Mouse (Mus musculus): ENCODE data around the gene Gnb2.

Gnb2 gene

DNA sequence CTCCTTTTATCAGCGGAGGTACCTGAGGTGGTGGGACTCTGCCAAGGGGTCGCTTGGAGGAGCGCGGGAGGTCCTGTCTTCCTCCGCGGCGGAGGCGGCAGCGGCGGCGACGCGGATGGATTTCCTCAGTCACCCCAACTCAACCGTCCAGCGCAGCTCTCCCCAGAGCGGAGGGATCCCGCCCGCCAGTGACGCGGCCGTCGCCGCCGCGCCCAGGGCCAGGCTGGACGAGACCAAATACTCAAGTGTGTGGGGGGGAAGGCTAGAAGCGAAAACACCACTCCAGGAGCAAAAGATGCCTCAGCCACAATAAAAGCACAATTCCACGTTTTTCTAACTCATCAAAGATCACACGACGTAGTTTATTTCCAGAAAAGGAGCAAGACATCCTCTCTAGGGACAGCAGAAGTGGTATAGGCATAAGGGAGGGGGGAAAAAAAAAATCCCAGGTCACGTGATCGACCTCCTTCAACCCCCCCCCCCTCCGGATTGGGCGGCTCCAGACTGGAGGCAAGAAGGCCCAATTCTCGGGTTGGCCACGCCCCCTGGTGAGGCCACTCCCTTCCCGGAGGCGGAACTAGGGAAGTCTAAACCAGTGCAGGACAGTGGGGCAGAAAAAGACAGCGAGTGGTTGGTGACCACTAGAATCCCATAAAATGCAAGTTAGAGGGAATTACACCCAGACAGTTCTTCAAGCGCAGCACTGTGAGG is at the start of gene Gnb2, which contains the start of gene Epo:
Gene Gnb2 (minus strand): TSS at position 394 of the 711 bp plus-strand sequence.
Gene Epo (minus strand): TSS at position 126 of the 711 bp plus-strand sequence.
- peak; percentile 98 for DNase-seq (ENCODE audit: low read depth)

DNA sequence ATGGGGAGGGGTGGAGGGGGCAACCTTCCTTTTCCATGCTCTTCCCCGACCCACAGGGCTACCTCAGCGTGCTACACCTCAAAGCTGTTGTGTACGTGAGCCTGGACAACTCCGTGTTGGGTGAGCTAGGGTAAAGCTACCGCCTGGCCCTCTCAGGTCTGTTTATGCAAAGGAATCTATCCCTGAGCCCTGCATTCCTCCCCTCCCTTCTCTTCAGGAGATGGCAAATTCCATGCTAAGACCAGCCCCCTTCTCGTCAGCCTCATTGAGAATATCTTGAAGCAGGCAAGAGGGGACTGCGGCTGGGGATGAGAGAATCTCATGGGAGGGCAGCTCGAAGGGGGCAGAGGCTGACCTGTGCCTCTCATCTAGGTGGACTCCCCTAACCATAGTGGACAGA is 49.4 kb upstream of the Gnb2 start:
- DNase-seq (ENCODE audit: low read depth) = no peak

GRCm38 (mm10) chr5:137580246-137580645 is 46.9 kb upstream of the Gnb2 start:
- DNase-seq (ENCODE audit: low read depth) = no peak

DNA sequence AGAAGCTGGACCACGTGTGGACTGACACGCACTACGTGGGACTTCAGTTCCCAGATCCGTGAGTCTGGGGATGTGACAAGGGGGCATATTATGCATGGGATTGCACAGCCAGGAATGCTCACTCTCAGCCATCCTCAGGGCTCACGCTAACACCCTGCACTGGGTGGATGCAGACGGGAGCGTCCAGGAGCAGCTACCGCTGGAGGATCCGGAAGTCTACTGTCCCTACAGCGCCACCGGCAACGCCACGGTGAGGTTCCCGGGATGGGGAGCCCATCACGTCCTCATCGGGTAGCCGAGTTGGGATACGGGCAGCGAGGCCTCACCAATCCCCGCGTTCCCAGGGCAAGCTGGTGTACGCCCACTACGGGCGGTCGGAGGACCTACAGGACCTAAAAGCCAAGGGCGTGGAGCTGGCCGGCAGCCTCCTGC is 41.2 kb upstream of the Gnb2 start:
- DNase-seq (ENCODE audit: low read depth) = no peak

DNA sequence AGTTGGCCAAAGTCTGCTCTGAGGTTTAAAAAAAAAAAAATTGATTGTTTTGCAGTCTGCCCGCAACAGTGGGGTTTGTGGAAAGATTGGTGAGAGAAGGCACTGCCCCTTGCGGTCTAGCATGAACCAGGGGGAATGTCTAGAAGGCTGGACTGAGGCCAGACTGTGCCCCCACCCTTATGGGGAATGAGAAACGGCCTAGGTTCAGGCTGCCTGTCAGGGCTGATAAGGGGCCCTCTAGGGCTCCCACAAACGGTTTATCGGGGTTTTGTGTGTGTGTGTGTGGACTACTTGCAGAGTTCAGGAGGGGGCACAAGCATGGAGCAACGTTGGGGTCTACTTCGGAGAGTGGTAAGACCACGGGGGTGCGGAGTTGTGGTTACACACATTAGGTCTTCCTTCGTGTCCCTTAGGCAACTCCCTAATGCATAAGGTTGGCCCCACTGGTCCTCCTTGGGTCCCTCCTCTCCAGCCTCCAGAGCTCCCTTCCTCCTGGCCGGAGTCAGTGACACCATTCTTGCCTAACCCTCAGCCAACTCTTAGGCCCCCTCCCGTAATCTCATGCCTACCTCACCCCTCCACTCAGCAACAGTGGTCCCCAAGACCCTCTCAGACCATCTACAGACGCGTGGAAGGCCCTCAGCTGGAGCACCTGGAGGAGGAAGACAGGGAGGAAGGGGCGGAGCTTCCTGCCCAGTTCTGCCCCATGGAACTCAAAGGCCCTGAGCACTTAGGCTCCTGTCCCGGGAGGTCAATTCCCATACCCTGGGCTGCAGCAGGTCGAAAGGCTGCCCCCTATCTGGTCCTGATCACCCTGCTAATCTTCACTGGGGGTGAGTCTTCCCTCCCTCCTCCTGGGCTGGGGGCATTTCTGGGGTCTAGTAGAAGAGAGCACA is 37.6 kb upstream of the Gnb2 start:
- peak; percentile 51 for DNase-seq (ENCODE audit: low read depth)

DNA sequence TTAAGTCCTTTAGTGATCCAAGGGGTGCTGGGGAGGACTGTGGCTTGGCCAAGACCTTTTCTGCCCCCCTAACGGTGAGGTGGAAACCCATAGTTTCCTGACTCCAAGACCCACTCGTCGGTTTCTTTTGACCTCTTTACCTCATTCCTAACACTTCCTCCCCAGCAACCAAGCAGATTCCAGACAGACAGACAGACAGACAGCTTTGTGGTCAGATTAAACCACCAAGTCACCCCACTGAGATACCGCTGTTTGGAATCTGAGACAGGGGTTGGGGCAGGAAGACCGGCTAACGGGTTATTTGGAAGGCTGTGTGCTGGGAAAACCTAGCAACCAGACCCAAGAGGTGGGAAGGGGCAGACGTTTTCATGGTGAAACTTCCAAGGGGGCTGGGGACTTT is 36.9 kb upstream of the Gnb2 start:
- no peak for DNase-seq (ENCODE audit: low read depth)

- peak; percentile 77 for DNase-seq (ENCODE audit: low read depth)
Measured at GRCm38 (mm10) chr5:137569665-137570064, 36.4 kb upstream of the Gnb2 start, which contains the start of gene Tfr2. Gene Tfr2, plus strand, starts transcription at chr5:137569840.

- no peak for DNase-seq (ENCODE audit: low read depth)
Measured at GRCm38 (mm10) chr5:137569031-137569430, 35.7 kb upstream of the Gnb2 start.

DNA sequence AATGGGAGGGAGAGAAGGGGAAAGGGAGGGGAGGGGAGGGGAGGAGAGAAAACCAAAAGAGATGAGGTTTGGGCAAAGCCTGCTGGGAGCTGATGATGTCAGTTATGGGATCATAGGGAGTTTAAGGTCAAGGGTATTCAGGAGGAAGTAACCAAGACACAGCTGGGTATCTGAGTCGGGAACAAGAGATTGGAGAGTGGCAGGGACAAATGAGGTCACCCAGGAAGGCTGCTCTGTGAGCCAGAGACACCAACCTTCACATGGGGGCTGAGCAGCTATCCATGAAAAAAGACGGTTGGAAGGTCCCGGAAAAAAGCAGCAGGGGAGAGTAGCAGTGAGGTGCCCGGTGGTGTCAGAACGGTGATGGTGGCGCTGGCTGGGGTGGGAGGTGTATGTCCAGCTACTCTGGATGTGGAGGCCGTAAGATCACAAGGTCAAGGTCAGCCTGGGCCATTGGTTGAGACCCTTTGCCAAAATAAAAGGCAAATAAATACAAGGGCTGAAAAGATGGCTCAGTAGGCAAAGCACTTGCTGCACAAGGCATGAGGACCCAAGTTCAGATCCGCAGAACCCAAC is 35.0 kb upstream of the Gnb2 start:
- no peak for DNase-seq (ENCODE audit: low read depth)

DNA sequence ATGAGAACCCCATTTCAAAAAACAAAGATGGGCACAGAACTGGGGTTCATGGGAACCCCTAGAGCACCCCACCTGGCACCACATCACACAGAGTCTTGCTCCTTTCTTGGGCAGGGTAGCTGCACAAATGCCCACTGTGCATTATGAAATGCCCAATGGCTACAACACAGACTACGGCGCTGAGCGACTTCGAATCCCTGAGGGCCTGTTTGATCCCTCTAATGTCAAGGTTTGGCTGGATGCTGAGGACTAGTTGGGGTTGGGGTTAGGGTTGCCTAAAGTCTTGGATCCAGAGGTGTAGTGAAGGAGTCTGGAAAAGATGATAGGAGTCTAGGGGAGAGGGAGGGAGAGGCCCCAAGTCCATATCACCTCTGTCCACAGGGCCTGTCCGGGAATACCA is 33.1 kb upstream of the Gnb2 start:
- no peak for DNase-seq (ENCODE audit: low read depth)

DNA sequence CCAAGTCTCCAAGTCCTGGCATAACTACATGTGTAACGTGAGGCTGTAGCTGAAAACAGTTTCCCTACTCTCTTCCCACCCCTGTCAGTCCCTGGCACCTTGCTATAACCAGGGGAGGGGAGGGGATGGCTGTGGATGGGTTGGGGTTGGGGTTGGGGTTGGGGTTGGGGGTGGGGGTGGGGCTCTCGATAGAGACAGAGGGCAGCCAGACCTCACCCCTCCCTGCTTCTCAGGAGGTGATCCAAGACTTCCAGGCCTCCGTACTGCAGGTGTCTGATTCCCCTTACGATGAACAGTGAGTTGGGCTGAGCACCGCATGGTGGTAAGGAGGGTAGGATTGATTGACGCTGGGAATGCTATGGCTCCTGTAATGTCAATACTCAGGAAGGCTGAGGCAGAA is 32.4 kb upstream of the Gnb2 start:
- DNase-seq (ENCODE audit: low read depth) = no peak

GRCm38 (mm10) chr5:137562965-137563364 is 29.7 kb upstream of the Gnb2 start:
- DNase-seq (ENCODE audit: low read depth) = no peak

GRCm38 (mm10) chr5:137561556-137561955 is 28.2 kb upstream of the Gnb2 start:
- DNase-seq (ENCODE audit: low read depth) = no peak

GRCm38 (mm10) chr5:137553898-137554297 is 20.6 kb upstream of the Gnb2 start:
- no peak for DNase-seq (ENCODE audit: low read depth)

- peak; percentile 50 for DNase-seq (ENCODE audit: low read depth)
Measured at GRCm38 (mm10) chr5:137553411-137553837, 20.1 kb upstream of the Gnb2 start, which contains the start of gene Actl6b. Gene Actl6b, plus strand, starts transcription at chr5:137553517.

GRCm38 (mm10) chr5:137553000-137553399 is 19.7 kb upstream of the Gnb2 start:
- no peak for DNase-seq (ENCODE audit: low read depth)

DNA sequence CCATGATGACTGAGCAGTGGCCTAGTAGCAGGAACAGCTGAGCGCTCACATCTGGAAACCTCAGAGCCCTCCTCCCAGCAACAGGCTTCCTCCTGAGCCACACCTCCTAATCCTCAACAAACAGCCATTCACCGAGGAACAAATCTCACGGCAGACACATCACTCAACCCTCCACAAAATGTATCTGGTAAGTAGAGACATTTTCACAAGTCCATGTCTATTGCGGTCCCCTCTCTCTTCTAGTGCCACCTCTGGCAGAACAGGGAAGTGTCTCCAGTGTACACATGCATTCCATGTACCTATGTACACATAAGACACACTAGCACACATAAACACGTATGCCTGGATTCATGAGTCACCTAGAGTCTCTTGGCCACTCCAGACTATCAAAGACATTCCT is 17.8 kb upstream of the Gnb2 start:
- DNase-seq (ENCODE audit: low read depth) = no peak

- no peak for DNase-seq (ENCODE audit: low read depth)
Measured at GRCm38 (mm10) chr5:137549840-137550239, 16.5 kb upstream of the Gnb2 start.

DNA sequence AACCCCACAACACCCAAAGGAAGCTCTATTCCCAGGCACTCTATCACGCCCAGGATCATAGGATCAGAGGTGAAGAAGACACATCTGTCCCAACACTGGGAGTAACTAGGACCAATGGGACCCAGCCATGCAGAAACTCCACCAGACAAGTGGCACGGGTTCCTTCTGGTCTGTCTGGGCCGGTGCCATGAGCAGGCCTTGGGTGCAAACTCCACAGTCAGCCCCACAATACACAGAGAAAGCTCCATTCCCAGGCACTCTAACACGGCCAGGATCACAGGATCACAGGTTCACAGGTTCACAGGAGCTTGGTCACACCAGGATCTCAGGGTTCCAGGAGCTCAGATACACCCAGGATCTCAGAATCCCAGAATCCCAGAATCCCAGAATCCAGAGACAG is 12.3 kb upstream of the Gnb2 start:
- no peak for DNase-seq (ENCODE audit: low read depth)

GRCm38 (mm10) chr5:137544926-137545325 is 11.6 kb upstream of the Gnb2 start:
- DNase-seq (ENCODE audit: low read depth) = no peak

- no peak for DNase-seq (ENCODE audit: low read depth)
Measured at GRCm38 (mm10) chr5:137541768-137542540, 8.6 kb upstream of the Gnb2 start.

DNA sequence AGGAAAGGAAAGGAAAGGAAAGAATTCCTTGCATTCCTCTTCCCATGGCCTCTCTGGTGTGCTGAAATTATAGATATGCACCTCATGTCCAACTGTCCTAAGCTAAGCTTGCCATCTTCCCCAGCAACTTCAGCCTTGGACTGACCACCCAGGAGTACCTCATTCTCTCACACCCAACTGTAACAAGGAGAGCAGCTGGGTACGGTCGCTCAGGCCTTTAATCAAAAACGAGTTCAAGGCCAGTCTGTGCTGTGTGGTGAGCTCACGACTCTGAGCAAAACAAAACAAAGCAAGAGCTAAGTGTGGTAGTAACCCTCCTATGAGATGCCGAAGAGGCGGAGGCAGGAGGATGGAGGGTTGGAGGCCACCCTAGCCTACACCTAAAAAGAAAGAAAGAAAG is 7.7 kb upstream of the Gnb2 start:
- DNase-seq (ENCODE audit: low read depth) = no peak

Data from c-Kit-positive CD71-negative TER-119-negative erythroid progenitor cells, embryonic 14.5 days (primary cell).